Mouse (Mus musculus): ENCODE measurements around the gene Jak3. TPM values are rescaled to one million over a fixed set of nuclear protein-coding genes. Genes with fewer than 3 reads are reported as not detected.
A peak's percentile ranks its signal among the peaks of the same experiment; 100 is the strongest.

Gene Jak3
- polyA plus RNA-seq, 1 experiment, result not detected

DNA sequence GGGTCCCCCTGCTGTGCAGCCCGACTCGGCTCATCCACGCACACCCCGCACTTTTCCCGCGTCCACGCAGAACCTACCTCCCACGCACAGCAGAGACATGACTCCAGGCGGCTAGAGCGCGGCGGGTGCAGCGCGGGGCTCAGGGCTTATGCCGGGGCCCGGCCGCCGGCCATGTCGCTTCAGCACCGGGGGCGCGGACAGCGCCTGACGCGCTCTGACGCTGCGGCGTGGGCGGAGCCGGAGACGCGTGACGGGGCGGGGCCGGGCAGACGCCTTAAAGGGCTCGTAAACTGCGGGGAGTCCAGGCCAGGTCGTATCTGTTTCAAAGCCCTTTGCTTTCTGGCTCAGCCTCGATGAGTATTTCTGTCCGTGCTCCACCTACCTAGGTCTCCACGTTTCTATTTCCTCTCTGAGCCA, 4.5 kb upstream of the Jak3 start, which contains the start of gene Unc13a:
Gene Unc13a (minus strand): TSS at position 209 of the 417 bp plus-strand sequence.
- WGBS, result under 1% methylated on average over 42 of the region's 42 CpGs
- Histone ChIP-seq H3K4me3 (ENCODE audit: insufficient read depth, low read depth, low read length) (peak within 1 kb of the TSS; percentile 81), H3K27ac (ENCODE audit: insufficient read depth, low read depth, low read length) (peak within 1 kb of the TSS; percentile 82), H3K4me1 (ENCODE audit: control insufficient read depth, insufficient read depth, low read length) (peaks cover 33% of the 10 kb centered on the region)
- TF ChIP-seq CTCF (IDR thresholded peaks at IDR 0.05; ENCODE audit: insufficient read depth, low read depth, low read length) (no peak), POLR2A (IDR thresholded peaks at IDR 0.05; ENCODE audit: insufficient read depth, low read depth, low read length) (peak; percentile 87)

- H3K4me1 ChIP-seq (ENCODE audit: control insufficient read depth, insufficient read depth, low read length), result peaks cover 27% of the 10 kb centered on the region
- WGBS, result 51% methylated on average over 6 of the region's 6 CpGs
- peak overlapping the region; percentile 82 for H3K27ac ChIP-seq (ENCODE audit: insufficient read depth, low read depth, low read length)
- no peak overlapping the region for H3K4me3 ChIP-seq (ENCODE audit: insufficient read depth, low read depth, low read length)
- no peak for TF ChIP-seq CTCF (IDR thresholded peaks at IDR 0.05; ENCODE audit: insufficient read depth, low read depth, low read length)
- no peak for TF ChIP-seq POLR2A (IDR thresholded peaks at IDR 0.05; ENCODE audit: insufficient read depth, low read depth, low read length)
Measured at GRCm38 (mm10) chr8:71672168-71672735, 3.8 kb upstream of the Jak3 start.

- peaks cover 11% of the 10 kb centered on the region; the same call in 1 of the 2 replicates for H3K4me1 ChIP-seq (ENCODE audit: control insufficient read depth, insufficient read depth, low read length)
- H3K27ac ChIP-seq (ENCODE audit: insufficient read depth, low read depth, low read length), result no peak overlapping the region
- WGBS, result 74% methylated on average over 2 of the region's 2 CpGs
- TF ChIP-seq POLR2A (IDR thresholded peaks at IDR 0.05; ENCODE audit: insufficient read depth, low read depth, low read length), result no peak
- no peak for TF ChIP-seq CTCF (IDR thresholded peaks at IDR 0.05; ENCODE audit: insufficient read depth, low read depth, low read length)
- no peak overlapping the region for H3K4me3 ChIP-seq (ENCODE audit: insufficient read depth, low read depth, low read length)
Measured at GRCm38 (mm10) chr8:71674071-71674470, 2.0 kb upstream of the Jak3 start.

DNA sequence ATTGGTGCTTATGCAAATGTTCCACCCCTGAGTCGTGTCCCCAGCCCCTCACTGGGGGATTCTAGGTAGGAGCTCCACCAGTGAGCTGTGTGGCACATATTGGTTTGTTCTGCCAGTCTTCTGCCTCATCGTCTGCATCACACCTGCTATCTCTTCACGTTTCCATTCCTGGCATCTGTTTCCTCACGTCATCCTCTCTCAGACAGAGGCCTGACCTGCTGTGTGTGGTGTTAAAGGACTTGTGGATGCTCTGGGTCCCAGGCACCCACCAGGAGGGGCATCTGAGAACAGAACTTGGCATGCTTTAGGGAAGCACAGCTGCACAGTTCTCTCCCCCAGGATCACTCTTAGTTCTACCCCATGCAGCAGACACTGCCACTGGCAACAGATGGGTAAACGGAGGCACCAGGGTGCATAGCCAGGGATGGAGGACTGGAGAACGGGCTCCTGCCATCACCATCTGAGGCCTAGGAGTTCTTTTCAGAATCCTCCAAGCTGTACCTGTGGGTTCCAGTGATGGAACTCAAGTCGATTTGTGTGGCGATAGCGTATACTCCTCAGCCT, 558 bp upstream of the Jak3 start:
- Histone ChIP-seq H3K4me3 (ENCODE audit: insufficient read depth, low read depth, low read length) (peak overlapping the region; percentile 63; the same call in 1 of the 2 replicates), H3K27ac (ENCODE audit: insufficient read depth, low read depth, low read length) (no peak overlapping the region)

GRCm38 (mm10) chr8:71676803-71677202, 707 bp downstream of the Jak3 start:
- no peak overlapping the region for H3K27ac ChIP-seq (ENCODE audit: insufficient read depth, low read depth, low read length)
- 59% methylated on average over 9 of the region's 9 CpGs for WGBS
- H3K4me1 ChIP-seq (ENCODE audit: control insufficient read depth, insufficient read depth, low read length), result peaks cover 10% of the 10 kb centered on the region; the same call in 1 of the 2 replicates
- TF ChIP-seq CTCF (IDR thresholded peaks at IDR 0.05; ENCODE audit: insufficient read depth, low read depth, low read length) (no peak), POLR2A (IDR thresholded peaks at IDR 0.05; ENCODE audit: insufficient read depth, low read depth, low read length) (no peak)
- no peak overlapping the region for H3K4me3 ChIP-seq (ENCODE audit: insufficient read depth, low read depth, low read length)

More for the DNA sequence above, 558 bp upstream of the Jak3 start:
- 40% methylated on average over 9 of the region's 9 CpGs for WGBS
- H3K4me1 ChIP-seq (ENCODE audit: control insufficient read depth, insufficient read depth, low read length), result peaks cover 10% of the 10 kb centered on the region; the same call in 1 of the 2 replicates
- TF ChIP-seq POLR2A (IDR thresholded peaks at IDR 0.05; ENCODE audit: insufficient read depth, low read depth, low read length), result no peak
- TF ChIP-seq CTCF (IDR thresholded peaks at IDR 0.05; ENCODE audit: insufficient read depth, low read depth, low read length), result no peak

DNA sequence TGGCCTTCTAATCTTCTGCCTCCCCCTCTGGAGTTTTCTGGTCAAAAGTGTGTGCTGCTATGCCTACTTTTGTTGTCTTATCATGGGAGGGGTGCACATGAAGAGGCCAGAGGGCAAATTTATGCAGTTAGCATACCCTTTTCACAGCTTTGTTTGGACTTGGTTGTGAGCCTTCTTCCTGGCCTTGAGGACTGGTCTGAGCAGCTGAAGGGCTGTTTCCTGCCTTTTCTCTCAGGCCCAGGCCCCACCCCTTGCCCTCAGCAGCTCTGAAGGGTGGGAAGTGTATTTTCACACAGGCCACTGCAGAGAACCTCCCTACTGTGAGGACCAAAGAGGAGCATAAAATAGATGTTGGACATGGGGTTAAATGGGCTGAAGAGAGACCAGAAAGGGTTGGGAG, 1.5 kb downstream of the Jak3 start:
- TF ChIP-seq POLR2A (IDR thresholded peaks at IDR 0.05; ENCODE audit: insufficient read depth, low read depth, low read length) (no peak), CTCF (IDR thresholded peaks at IDR 0.05; ENCODE audit: insufficient read depth, low read depth, low read length) (no peak)
- Histone ChIP-seq H3K4me3 (ENCODE audit: insufficient read depth, low read depth, low read length) (no peak overlapping the region), H3K27ac (ENCODE audit: insufficient read depth, low read depth, low read length) (no peak overlapping the region), H3K4me1 (ENCODE audit: control insufficient read depth, insufficient read depth, low read length) (peaks cover 10% of the 10 kb centered on the region; the same call in 1 of the 2 replicates)

GRCm38 (mm10) chr8:71678216-71678615, 2.1 kb downstream of the Jak3 start:
- no peak overlapping the region for H3K27ac ChIP-seq (ENCODE audit: insufficient read depth, low read depth, low read length)
- TF ChIP-seq CTCF (IDR thresholded peaks at IDR 0.05; ENCODE audit: insufficient read depth, low read depth, low read length), result no peak
- no peak for TF ChIP-seq POLR2A (IDR thresholded peaks at IDR 0.05; ENCODE audit: insufficient read depth, low read depth, low read length)
- H3K4me1 ChIP-seq (ENCODE audit: control insufficient read depth, insufficient read depth, low read length), result peaks cover 10% of the 10 kb centered on the region; the same call in 1 of the 2 replicates
- WGBS, result 67% methylated on average over 4 of the region's 4 CpGs
- H3K4me3 ChIP-seq (ENCODE audit: insufficient read depth, low read depth, low read length), result no peak overlapping the region

DNA sequence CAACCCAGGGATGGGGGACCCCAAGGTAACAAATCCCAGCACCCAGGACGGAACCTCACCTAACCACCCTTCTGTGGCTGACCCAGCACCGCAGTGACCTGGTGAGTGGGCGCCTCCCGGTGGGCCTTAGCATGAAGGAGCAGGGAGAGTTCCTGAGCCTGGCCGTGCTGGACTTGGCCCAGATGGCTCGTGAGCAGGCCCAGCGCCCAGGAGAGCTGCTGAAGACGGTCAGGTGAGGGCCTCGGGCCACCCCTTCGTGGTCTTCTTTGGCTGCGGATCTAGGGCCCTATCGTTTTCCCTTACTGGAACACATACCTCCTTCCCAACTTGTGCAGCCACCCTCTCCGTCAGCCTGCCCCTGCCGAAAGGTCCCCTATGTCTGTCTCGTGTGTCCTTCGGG, 3.0 kb downstream of the Jak3 start:
- 43% methylated on average over 16 of the region's 16 CpGs for WGBS
- Histone ChIP-seq H3K27ac (ENCODE audit: insufficient read depth, low read depth, low read length) (no peak overlapping the region), H3K4me1 (ENCODE audit: control insufficient read depth, insufficient read depth, low read length) (peaks cover 10% of the 10 kb centered on the region; the same call in 1 of the 2 replicates), H3K4me3 (ENCODE audit: insufficient read depth, low read depth, low read length) (no peak overlapping the region)
- TF ChIP-seq CTCF (IDR thresholded peaks at IDR 0.05; ENCODE audit: insufficient read depth, low read depth, low read length) (no peak), POLR2A (IDR thresholded peaks at IDR 0.05; ENCODE audit: insufficient read depth, low read depth, low read length) (no peak)

DNA sequence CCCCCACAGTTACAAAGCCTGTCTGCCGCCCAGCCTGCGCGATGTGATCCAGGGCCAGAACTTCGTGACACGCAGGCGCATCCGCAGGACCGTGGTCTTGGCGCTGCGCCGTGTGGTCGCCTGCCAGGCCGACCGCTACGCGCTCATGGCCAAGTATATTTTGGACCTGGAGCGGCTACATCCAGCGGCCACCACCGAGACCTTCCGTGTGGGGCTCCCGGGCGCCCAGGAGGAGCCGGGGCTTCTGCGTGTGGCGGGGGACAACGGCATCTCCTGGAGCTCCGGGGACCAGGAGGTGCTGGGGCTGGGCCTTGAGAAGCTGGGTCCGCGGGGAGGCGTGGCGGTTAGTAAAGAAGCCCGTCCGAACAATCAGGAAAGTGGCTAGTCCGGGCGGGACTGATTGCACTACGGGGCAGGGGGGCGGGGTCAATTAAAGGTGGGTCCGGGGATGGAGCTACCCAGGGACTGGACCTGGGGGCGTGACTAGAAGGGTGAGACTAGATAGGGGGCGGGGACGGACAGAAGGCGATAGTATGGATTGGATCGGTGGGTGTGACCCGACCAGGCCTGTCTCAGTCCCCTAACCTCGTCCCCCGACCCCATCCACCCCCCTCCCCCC, 3.6 kb downstream of the Jak3 start:
- no peak overlapping the region for H3K27ac ChIP-seq (ENCODE audit: insufficient read depth, low read depth, low read length)
- 9% methylated on average over 46 of the region's 46 CpGs for WGBS
- H3K4me3 ChIP-seq (ENCODE audit: insufficient read depth, low read depth, low read length), result peak overlapping the region; percentile 30
- H3K4me1 ChIP-seq (ENCODE audit: control insufficient read depth, insufficient read depth, low read length), result peaks cover 10% of the 10 kb centered on the region; the same call in 1 of the 2 replicates
- TF ChIP-seq POLR2A (IDR thresholded peaks at IDR 0.05; ENCODE audit: insufficient read depth, low read depth, low read length), result no peak
- TF ChIP-seq CTCF (IDR thresholded peaks at IDR 0.05; ENCODE audit: insufficient read depth, low read depth, low read length), result no peak
